Mouse (Mus musculus) myocyte (in vitro differentiated cells): Measurements from ENCODE around the gene Pbx3. TPM values are rescaled to one million over a fixed set of nuclear protein-coding genes. Genes with fewer than 3 reads are reported as not detected.

Experiments
- H3K27me3 ChIP-seq: one replicate; pipeline ENCODE4 v1.6.1; 2011; ENCODE audit not compliant: control insufficient read depth, insufficient read depth, insufficient read length
- H3K36me3 ChIP-seq: one replicate; pipeline ENCODE4 v1.6.1; 2011; ENCODE audit not compliant: control insufficient read depth, insufficient read depth
- H3K4me2 ChIP-seq: one replicate; pipeline ENCODE4 v1.6.1; 2011; ENCODE audit warnings: low read depth, control low read depth
- H3K4me3 ChIP-seq: one replicate; pipeline ENCODE4 v1.5.1; 2011; ENCODE audit warnings: mild to moderate bottlenecking, control low read depth, moderate library complexity
- H3K79me2 ChIP-seq: one replicate; pipeline ENCODE4 v1.6.1; 2011; ENCODE audit not compliant: control insufficient read depth, insufficient read depth
- H3ac ChIP-seq: one replicate; pipeline ENCODE4 v1.6.1; 2011; ENCODE audit not compliant: control insufficient read depth, insufficient read length
- CEBPB ChIP-seq: IDR thresholded peaks from 2 replicates; pipeline ENCODE4 v1.6.1; 2011; ENCODE audit warnings: mild to moderate bottlenecking, moderate library complexity; ENCODE audit not compliant: poor library complexity, insufficient read depth, severe bottlenecking
- E2F4 ChIP-seq: IDR thresholded peaks from one replicate; pipeline ENCODE4 v1.6.1; 2011; ENCODE audit warnings: mild to moderate bottlenecking, control low read depth, moderate library complexity; ENCODE audit not compliant: insufficient read depth
- MAX ChIP-seq: IDR thresholded peaks from one replicate; pipeline ENCODE4 v1.6.1; 2011; ENCODE audit warnings: low read depth, mild to moderate bottlenecking, control low read depth
- MYOD1 ChIP-seq, 3 experiments: IDR thresholded peaks; one replicate each; pipeline ENCODE4 v1.6.1; 2011; ENCODE audit warnings: control low read depth in 2 of 3, low read depth in 2 of 3, mild to moderate bottlenecking in 2 of 3, moderate library complexity in 1 of 3; ENCODE audit not compliant: insufficient read length in 2 of 3, control insufficient read depth in 1 of 3
- MYOG ChIP-seq, 3 experiments: IDR thresholded peaks; one replicate each; pipeline ENCODE4 v1.6.1; 2011; ENCODE audit warnings: control low read depth in 2 of 3, low read depth in 2 of 3, mild to moderate bottlenecking in 2 of 3; ENCODE audit not compliant: insufficient read length in 2 of 3, control insufficient read depth in 1 of 3, insufficient read depth in 1 of 3
- POLR2A ChIP-seq: IDR thresholded peaks from one replicate; pipeline ENCODE4 v1.6.1; 2011; ENCODE audit warnings: low read depth, mild to moderate bottlenecking, control low read depth, moderate library complexity; ENCODE audit not compliant: insufficient read length
- POLR2AphosphoS2 ChIP-seq: IDR thresholded peaks from one replicate; pipeline ENCODE4 v1.6.1; 2011; ENCODE audit warnings: low read depth, control low read depth; ENCODE audit not compliant: insufficient read length
- REST ChIP-seq: IDR thresholded peaks from one replicate; pipeline ENCODE4 v1.6.1; 2011; ENCODE audit warnings: mild to moderate bottlenecking, control low read depth, moderate library complexity; ENCODE audit not compliant: insufficient read depth, insufficient read length
- SRF ChIP-seq: IDR thresholded peaks from one replicate; pipeline ENCODE4 v1.6.1; 2011; ENCODE audit warnings: low read depth; ENCODE audit not compliant: control insufficient read depth, insufficient read length
- TCF12 ChIP-seq: IDR thresholded peaks from one replicate; pipeline ENCODE4 v1.6.1; 2011; ENCODE audit warnings: mild to moderate bottlenecking, control low read depth; ENCODE audit not compliant: poor library complexity, insufficient read depth, severe bottlenecking
- TCF3 ChIP-seq: IDR thresholded peaks from one replicate; pipeline ENCODE4 v1.6.1; 2011; ENCODE audit warnings: low read depth, control low read depth; ENCODE audit not compliant: insufficient read length
- USF1 ChIP-seq: IDR thresholded peaks from one replicate; pipeline ENCODE4 v1.6.1; 2011; ENCODE audit warnings: low read depth, mild to moderate bottlenecking, control low read depth, moderate library complexity
- polyA plus RNA-seq: library from polyadenylated mRNA; unstranded; fragments of >200 nt; fragmentation: generic; extraction: Trizol; gene quantifications from one replicate; pipeline ENCODE4 v1.2.1, GENCODE M21; 2012; ENCODE audit warnings: missing spikeins

The Pbx3 gene
- polyA plus RNA-seq, 1 experiment: 6.1 TPM

- H3K36me3 ChIP-seq: peaks cover 8% of the 10 kb centered on the region
- no peaks in the 10 kb centered on the region for H3K79me2 ChIP-seq
- H3ac ChIP-seq: no peak overlapping the region
- TF ChIP-seq POLR2A: no peak
- TF ChIP-seq TCF12: no peak
- no peak for TF ChIP-seq MAX
- no peak for TF ChIP-seq TCF3
- TF ChIP-seq E2F4: no peak
- TF ChIP-seq CEBPB: no peak
- TF ChIP-seq USF1: no peak
- no peak for TF ChIP-seq MYOG (IDR thresholded peaks at IDR 0.05; ENCODE audit: control insufficient read depth in 1 of 3, insufficient read depth in 1 of 3, insufficient read length in 2 of 3, low read depth in 2 of 3)
- TF ChIP-seq REST: no peak
- no peak for TF ChIP-seq MYOD1 (IDR thresholded peaks at IDR 0.05; ENCODE audit: control insufficient read depth in 1 of 3, insufficient read length in 2 of 3, low read depth in 2 of 3)
- TF ChIP-seq POLR2AphosphoS2: no peak
- no peak for TF ChIP-seq SRF
- H3K4me2 ChIP-seq: no peak overlapping the region
- no peak overlapping the region for H3K4me3 ChIP-seq
- H3K27me3 ChIP-seq: no peaks in the 10 kb centered on the region
These were observed 25.8 kb downstream of the Pbx3 start for GRCm38 (mm10) chr2:34347096-34347495.

DNA sequence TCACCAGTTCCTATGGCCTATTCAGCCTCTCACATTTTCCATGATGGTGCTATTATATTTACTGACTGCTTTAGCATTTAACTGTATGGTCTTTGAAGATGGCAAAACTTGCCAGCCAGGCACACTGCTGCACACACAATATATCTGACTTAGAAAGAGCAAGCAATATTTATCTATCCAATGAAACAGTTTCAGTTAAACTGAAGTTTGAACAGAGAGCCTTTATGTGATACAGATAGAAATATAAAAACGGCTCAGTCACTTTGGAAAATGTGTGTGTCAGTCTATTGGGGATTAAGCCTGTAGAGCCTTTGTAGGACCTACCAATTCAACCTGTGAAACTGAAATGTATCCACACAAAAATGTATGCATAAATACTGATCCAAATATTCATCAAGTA is 74.3 kb downstream of the Pbx3 start:
- Histone ChIP-seq H3K36me3 (no peaks in the 10 kb centered on the region), H3K4me3 (no peak overlapping the region), H3K27me3 (no peaks in the 10 kb centered on the region), H3ac (no peak overlapping the region), H3K4me2 (no peak overlapping the region), H3K79me2 (no peaks in the 10 kb centered on the region)
- TF ChIP-seq TCF3: no peak
- TF ChIP-seq TCF12: no peak
- TF ChIP-seq USF1: no peak
- TF ChIP-seq MYOD1 (IDR thresholded peaks at IDR 0.05; ENCODE audit: control insufficient read depth in 1 of 3, insufficient read length in 2 of 3, low read depth in 2 of 3): no peak
- TF ChIP-seq REST: no peak
- no peak for TF ChIP-seq SRF

- H3K36me3 ChIP-seq: no peaks in the 10 kb centered on the region
- TF ChIP-seq CEBPB: no peak
- TF ChIP-seq MYOG (IDR thresholded peaks at IDR 0.05; ENCODE audit: control insufficient read depth in 1 of 3, insufficient read depth in 1 of 3, insufficient read length in 2 of 3, low read depth in 2 of 3): no peak
- no peak for TF ChIP-seq E2F4
- no peak for TF ChIP-seq MAX
These were observed 74.7 kb downstream of the Pbx3 start for GRCm38 (mm10) chr2:34298202-34298601.

GRCm38 (mm10) chr2:34289726-34290125 is 83.2 kb downstream of the Pbx3 start:
- Histone ChIP-seq H3K36me3 (no peaks in the 10 kb centered on the region), H3ac (no peak overlapping the region), H3K79me2 (no peaks in the 10 kb centered on the region), H3K27me3 (no peaks in the 10 kb centered on the region), H3K4me2 (no peak overlapping the region), H3K4me3 (no peak overlapping the region)
- TF ChIP-seq CEBPB (no peak), POLR2A (no peak), REST (no peak), MYOG (IDR thresholded peaks at IDR 0.05; ENCODE audit: control insufficient read depth in 1 of 3, insufficient read depth in 1 of 3, insufficient read length in 2 of 3, low read depth in 2 of 3) (no peak), SRF (no peak), MAX (no peak), E2F4 (no peak)

More at GRCm38 (mm10) chr2:34298202-34298601, 74.7 kb downstream of the Pbx3 start:
- H3K27me3 ChIP-seq: no peaks in the 10 kb centered on the region
- H3K79me2 ChIP-seq: no peaks in the 10 kb centered on the region
- no peak overlapping the region for H3K4me3 ChIP-seq
- no peak overlapping the region for H3ac ChIP-seq
- no peak overlapping the region for H3K4me2 ChIP-seq

GRCm38 (mm10) chr2:34284239-34284638 is 88.7 kb downstream of the Pbx3 start:
- no peak overlapping the region for H3ac ChIP-seq
- H3K4me3 ChIP-seq: no peak overlapping the region
- TF ChIP-seq SRF (no peak), POLR2A (no peak), REST (no peak), CEBPB (no peak), POLR2AphosphoS2 (no peak), E2F4 (no peak), TCF3 (no peak), TCF12 (no peak), MAX (no peak), MYOG (IDR thresholded peaks at IDR 0.05; ENCODE audit: control insufficient read depth in 1 of 3, insufficient read depth in 1 of 3, insufficient read length in 2 of 3, low read depth in 2 of 3) (no peak), USF1 (no peak), MYOD1 (IDR thresholded peaks at IDR 0.05; ENCODE audit: control insufficient read depth in 1 of 3, insufficient read length in 2 of 3, low read depth in 2 of 3) (no peak)
- H3K79me2 ChIP-seq: no peaks in the 10 kb centered on the region
- H3K36me3 ChIP-seq: no peaks in the 10 kb centered on the region
- no peak overlapping the region for H3K4me2 ChIP-seq
- H3K27me3 ChIP-seq: no peaks in the 10 kb centered on the region

- Histone ChIP-seq H3ac (no peak overlapping the region), H3K79me2 (no peaks in the 10 kb centered on the region), H3K4me2 (no peak overlapping the region), H3K36me3 (no peaks in the 10 kb centered on the region), H3K4me3 (no peak overlapping the region), H3K27me3 (no peaks in the 10 kb centered on the region)
- TF ChIP-seq TCF3 (no peak), POLR2A (no peak), SRF (no peak), TCF12 (no peak), MYOG (IDR thresholded peaks at IDR 0.05; ENCODE audit: control insufficient read depth in 1 of 3, insufficient read depth in 1 of 3, insufficient read length in 2 of 3, low read depth in 2 of 3) (no peak), MAX (no peak), E2F4 (no peak), CEBPB (no peak), POLR2AphosphoS2 (no peak), USF1 (no peak), MYOD1 (IDR thresholded peaks at IDR 0.05; ENCODE audit: control insufficient read depth in 1 of 3, insufficient read length in 2 of 3, low read depth in 2 of 3) (no peak)
These were observed 91.9 kb downstream of the Pbx3 start for GRCm38 (mm10) chr2:34280996-34281395.
